Mouse (Mus musculus) ovary, adult 18-20 months (tissue): ENCODE data around the gene Ncbp3.

Source experiments
- DNase-seq: peaks from one replicate; pipeline ENCODE4 v3.0.0; 2022; ENCODE audit warnings: low spot score, mixed read lengths

Gene Ncbp3

GRCm38 (mm10) chr11:73137116-73137515 lies 89.5 kb downstream of the Ncbp3 start:
- DNase-seq = no peak

GRCm38 (mm10) chr11:73137591-73138501 lies 90.3 kb downstream of the Ncbp3 start, which contains the start of gene Haspin:
Haspin (minus strand) TSS chr11:73138294.
- DNase-seq = peak; percentile 75
